Mouse (Mus musculus) heart, adult 11 months (tissue): ENCODE measurements around the gene Sars.

Source experiments
- DNase-seq: peaks from one replicate; pipeline ENCODE4 v3.0.0; 2022

The Sars gene

GRCm38 (mm10) chr3:108423844-108424801 lies 20.9 kb downstream of the Sars start:
- DNase-seq = peak; percentile 92

- no peak for DNase-seq
These were observed 22.0 kb downstream of the Sars start for GRCm38 (mm10) chr3:108423006-108423405.

DNA sequence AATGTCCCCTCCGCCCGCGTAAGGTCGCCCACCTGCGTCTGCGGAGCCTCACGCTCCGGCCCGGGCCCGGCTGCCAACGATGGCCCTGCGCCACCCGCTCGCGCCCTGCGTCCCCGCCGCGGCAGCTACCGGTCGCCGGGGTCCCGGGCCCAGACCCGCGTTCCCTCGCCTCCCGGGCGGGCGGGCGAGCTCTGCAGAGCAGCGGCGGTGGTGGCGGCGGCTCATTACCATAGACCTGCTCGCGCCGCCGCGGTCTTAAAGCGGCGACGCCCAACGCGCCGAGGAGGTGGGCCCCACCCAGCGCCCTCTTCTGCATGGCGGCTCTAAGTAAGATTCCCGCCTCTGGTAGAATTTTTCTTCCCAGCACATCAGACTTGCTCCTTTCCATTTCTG lies 29.2 kb downstream of the Sars start:
- peak; percentile 94 for DNase-seq

DNA sequence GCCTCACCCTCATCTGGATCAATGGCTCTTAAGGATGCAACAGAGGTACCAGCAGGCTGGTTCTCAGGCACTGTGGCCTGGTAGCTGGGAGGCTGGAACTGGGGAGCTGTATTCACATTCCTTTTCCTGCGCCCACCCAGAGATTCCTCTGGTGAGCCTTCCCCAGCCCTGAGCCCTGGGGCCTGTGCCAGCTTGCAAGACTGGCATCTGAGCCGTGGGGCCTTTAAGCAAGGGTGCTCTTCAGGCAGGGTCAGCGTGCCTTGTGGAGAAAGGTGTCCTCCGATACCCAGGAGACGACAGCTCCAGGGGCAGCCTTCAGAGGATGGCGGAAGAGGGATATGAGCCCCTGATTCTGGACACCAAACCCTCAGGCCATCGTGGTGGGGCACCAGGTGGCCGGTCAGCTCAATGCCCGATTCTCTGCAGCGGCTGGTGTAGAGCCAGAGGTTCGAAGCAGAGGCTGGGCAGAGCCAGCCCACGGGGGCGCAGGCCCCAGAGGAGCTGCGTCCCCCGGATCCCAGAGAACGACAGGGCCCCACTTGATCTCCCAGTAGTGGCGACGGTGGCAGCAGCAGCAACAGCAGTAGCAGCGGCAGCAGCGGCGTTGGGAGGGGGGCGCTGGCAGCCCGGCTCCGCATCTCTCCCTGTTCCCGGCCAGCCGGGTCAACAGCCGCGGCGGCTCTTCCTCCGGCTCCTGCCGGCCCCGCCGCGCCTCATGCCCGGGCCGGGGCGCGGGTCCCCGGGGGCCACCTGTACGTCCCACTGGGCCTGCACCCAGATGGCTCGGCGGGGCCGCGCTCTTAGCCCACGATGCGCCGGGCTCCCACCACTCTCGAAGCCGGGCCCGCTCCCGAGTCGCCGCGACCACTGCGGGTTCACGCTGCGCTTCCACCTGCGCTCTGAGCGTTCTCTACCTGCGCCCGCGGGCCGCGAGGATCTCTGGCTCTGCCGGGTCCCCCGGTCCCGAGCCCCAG lies 29.9 kb downstream of the Sars start, which contains the start of gene Celsr2:
TSS of gene Celsr2 (minus strand) at position 696 of the 974 bp plus-strand sequence.
- DNase-seq = no peak

- DNase-seq = no peak
These were observed 31.2 kb downstream of the Sars start for GRCm38 (mm10) chr3:108413634-108414360.

GRCm38 (mm10) chr3:108411754-108412121 lies 33.3 kb downstream of the Sars start:
- DNase-seq = peak; percentile 93

DNA sequence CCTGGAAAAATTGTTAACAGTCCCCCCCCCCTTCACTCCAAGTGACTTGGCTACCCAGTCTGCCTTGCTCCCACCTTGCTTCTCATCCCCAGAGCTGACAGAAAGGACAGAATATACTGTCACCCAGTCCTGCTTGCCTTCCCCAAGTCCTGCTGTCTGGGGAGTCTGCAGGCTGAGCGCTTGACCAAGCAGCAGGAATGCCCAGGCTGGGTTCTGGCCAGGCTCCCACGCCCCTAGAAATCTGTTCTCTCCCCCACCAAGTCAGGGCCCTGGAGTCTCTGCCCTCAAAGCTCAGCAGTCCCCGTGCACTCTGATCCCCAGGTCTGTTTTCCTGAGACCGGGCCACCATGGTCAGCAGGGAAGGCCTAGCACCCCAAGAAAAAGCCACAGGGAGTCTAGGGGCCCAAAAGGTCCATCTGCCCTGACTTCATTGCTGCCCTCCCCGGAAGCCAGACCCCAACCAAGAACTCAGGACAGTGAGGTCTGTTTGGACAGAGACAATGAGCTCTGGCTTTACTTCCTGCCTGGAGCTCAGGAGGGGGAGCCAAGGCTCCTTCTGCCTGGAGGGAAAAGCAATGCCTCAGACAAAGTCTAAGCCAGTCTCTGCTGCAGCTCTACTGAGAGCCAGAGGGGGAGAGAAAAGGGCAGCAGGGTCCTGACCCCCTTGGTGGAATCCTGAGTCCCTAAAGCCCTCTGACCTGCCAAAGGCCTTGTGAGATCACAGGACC lies 33.8 kb downstream of the Sars start:
- no peak for DNase-seq

GRCm38 (mm10) chr3:108410359-108410714 lies 34.7 kb downstream of the Sars start:
- DNase-seq = no peak

GRCm38 (mm10) chr3:108409656-108410358 lies 35.2 kb downstream of the Sars start:
- no peak for DNase-seq

- no peak for DNase-seq
These were observed 36.4 kb downstream of the Sars start for GRCm38 (mm10) chr3:108408517-108409008.

- no peak for DNase-seq
These were observed 38.6 kb downstream of the Sars start for GRCm38 (mm10) chr3:108406306-108406885.

DNA sequence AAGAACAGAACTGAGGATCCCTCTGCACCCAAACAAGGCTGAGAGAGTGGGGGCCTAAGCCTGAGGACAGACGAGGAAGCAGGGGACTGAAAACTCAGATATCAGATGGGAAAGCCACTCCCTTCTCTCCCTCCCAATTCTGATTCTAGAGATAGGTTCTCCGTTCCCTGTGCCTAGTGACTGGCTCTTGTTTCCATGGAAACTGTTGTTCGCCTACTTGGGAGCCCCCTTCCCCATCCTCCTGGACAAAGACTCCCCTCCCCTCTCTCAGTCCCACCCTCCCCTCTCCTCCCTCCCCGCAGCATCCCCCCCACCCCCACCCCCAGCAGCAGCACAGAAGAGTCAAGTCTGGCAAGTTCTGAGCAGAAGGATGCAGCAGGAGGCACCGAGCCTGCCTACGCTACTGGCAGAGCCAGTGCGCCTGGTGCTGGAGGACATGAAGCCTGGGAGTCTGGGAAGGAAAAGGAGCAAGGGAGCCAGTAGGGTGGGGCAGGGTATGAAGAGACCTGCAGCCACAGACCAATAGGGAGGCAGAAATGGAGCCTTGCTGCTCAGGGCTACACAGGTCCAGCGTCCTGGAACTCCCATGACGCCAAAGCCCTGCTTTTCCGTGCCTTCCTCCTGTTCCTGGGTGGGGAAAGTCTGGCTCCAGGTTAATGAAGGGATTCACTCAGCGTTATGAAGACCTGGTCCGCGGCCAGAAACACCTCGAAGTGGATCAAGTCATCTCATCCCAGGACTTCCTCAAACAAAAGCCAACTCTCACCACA lies 39.3 kb downstream of the Sars start:
- no peak for DNase-seq

GRCm38 (mm10) chr3:108402528-108402920 lies 42.5 kb downstream of the Sars start:
- no peak for DNase-seq

- peak; percentile 99 for DNase-seq
These were observed 43.1 kb downstream of the Sars start for GRCm38 (mm10) chr3:108401692-108402527.

DNA sequence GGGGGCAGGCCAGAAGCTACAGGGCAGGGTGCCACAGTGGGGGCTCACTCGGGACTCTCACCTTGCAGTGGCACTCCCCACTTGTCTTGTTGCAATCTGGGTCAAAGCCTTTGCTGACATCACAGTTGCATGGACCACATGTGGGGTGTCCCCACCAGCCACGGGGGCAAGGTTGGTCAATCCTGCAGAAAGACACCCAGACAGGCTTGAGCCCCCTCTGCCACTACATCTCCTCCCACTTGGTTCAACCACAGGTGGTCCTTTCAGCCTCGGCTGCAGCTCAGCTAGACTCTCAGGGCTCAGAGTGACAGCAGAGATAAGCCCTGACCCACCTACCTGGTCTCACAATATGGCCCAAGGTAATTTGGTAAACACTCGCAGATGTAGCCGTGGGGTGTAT lies 44.6 kb downstream of the Sars start:
- no peak for DNase-seq

- no peak for DNase-seq
These were observed 46.7 kb downstream of the Sars start for GRCm38 (mm10) chr3:108398281-108398680.

DNA sequence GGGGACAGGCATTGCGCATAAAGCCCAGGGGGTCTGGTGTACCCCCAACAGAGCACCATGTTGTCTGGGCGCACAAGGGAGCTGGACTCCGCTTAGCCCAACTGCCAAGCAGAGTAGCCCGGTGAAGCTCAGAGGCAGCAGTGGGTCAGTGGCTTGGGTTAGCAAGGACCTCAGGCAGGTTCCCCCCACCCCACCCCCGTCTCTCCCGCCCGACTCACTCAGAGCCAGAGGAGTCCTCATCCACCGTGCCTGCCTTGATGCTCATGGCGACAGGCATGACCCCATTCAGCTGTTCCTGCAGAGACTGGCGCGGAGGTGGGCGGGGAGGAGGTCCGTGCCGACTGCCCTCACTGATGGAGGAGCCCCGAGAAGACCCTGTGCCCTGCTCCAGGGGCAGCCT lies 52.2 kb downstream of the Sars start:
- no peak for DNase-seq

DNA sequence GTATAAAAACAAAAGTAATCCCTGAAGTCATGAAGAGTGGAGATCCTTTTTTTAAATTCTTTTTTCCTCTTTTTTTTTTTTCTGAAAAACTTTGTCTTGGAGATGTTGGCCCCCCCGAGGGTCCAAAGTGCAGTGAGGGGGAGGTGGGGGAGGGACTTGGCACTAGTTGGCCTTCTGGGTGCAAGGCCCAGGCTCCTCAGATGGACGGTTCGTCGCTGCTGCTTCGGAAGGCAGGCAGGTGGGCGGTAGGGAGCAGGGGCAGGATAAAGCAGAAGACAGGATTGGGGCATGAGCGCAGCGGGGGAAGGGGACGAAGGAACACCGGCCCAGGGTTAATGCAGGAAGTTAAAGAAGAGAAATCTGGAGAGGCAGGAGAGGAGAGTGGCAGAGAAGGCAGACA lies 52.7 kb downstream of the Sars start:
- DNase-seq = no peak

GRCm38 (mm10) chr3:108389111-108389545 lies 55.9 kb downstream of the Sars start:
- peak; percentile 99 for DNase-seq
